11 mouse cellular contexts compared by ENCODE assay signal in the genomic region with DNA sequence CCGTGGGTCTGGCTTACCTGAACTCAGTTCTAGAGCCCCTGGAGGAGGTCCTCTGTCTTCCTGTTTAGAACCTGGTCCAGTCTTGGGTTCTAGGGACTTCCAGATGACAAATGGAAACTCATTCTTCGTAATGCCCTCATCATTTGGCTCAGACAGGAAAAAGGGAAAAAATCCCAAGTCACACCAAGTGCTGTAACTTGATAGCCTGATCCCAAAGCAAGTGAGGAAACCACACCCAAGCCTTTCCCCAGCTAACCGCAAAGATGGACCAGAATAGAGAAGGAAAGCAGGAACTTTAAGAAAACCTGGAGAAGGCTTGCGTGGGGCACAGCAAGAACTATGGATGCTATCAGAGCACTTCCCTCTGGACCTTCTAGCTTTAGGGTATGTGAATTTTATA.
A peak's percentile ranks its signal among the peaks of the same experiment; 100 is the strongest.
DNase-seq lines count a peak whose midpoint lies in the region; ATAC-seq and TF ChIP-seq lines count a peak whose summit lies in the region.
"Had no signal": no experiment of that assay in that cellular context is flagged by ENCODE, and none has a peak within 500 bp of the region (broad histone marks: within the 10 kb centered on the region; RNA-seq: fewer than 3 reads in every experiment).

No protein-coding gene starts in this region.

- H3K4me1 ChIP-seq in heart, embryonic 13.5 days = peaks cover 43% of the 10 kb centered on the region
- peaks cover 5% of the 10 kb centered on the region; the same call in 1 of the 2 replicates for H3K4me1 ChIP-seq in neural tube, embryonic 15.5 days

- no peak overlapping the region for H3K4me3 ChIP-seq in C2C12 (ENCODE audit: insufficient read depth, poor library complexity, severe bottlenecking)
- H3K4me3 ChIP-seq in heart, embryonic 13.5 days = no peak overlapping the region
- H3K4me3 ChIP-seq in neural tube, embryonic 15.5 days (replicated peaks) = no peak overlapping the region
- H3K4me3 ChIP-seq: forebrain, embryonic 15.5 days; liver, embryonic 13.5 days; midbrain, embryonic 13.5 days had no signal

- H3ac ChIP-seq in C2C12 (ENCODE audit: control insufficient read depth, insufficient read length, low read depth) = no peak overlapping the region

- 0 out of 2 replicates have a peak overlapping the region, but pooled peaks have one; percentile 29 for H3K27ac ChIP-seq in heart, embryonic 13.5 days (replicated peaks)
- no peak overlapping the region for H3K27ac ChIP-seq in neural tube, embryonic 15.5 days (replicated peaks)
- H3K27ac ChIP-seq: forebrain, embryonic 15.5 days; hindbrain, postnatal 0 days; liver, embryonic 13.5 days; midbrain, embryonic 13.5 days had no signal

- no peaks in the 10 kb centered on the region for H3K79me2 ChIP-seq in C2C12 (ENCODE audit: control insufficient read depth, insufficient read depth)

- no peaks in the 10 kb centered on the region for H3K9me3 ChIP-seq in heart, embryonic 13.5 days
- H3K9me3 ChIP-seq in neural tube, embryonic 15.5 days (replicated peaks) = no peaks in the 10 kb centered on the region
- H3K9me3 ChIP-seq: forebrain, embryonic 15.5 days; liver, embryonic 13.5 days; midbrain, embryonic 13.5 days had no signal

- no peaks in the 10 kb centered on the region for H3K36me3 ChIP-seq in C2C12 (ENCODE audit: control insufficient read depth, insufficient read depth)
- H3K36me3 ChIP-seq in heart, embryonic 13.5 days = no peaks in the 10 kb centered on the region
- H3K36me3 ChIP-seq in neural tube, embryonic 15.5 days = no peaks in the 10 kb centered on the region
- H3K36me3 ChIP-seq: forebrain, embryonic 15.5 days; liver, embryonic 13.5 days; midbrain, embryonic 13.5 days had no signal

- TF ChIP-seq CTCF in C2C12 (IDR thresholded peaks at IDR 0.05; ENCODE audit: control insufficient read depth, insufficient read depth, insufficient read length) = no peak

- no peaks in the 10 kb centered on the region for H3K27me3 ChIP-seq in C2C12 (ENCODE audit: control insufficient read depth, insufficient read depth, insufficient read length)
- H3K27me3 ChIP-seq in heart, embryonic 13.5 days (replicated peaks) = no peaks in the 10 kb centered on the region
- no peaks in the 10 kb centered on the region for H3K27me3 ChIP-seq in neural tube, embryonic 15.5 days (replicated peaks)
- H3K27me3 ChIP-seq: forebrain, embryonic 15.5 days; liver, embryonic 13.5 days; midbrain, embryonic 13.5 days had no signal

- WGBS in heart, embryonic 13.5 days = 30% methylated on average over 4 of the region's 4 CpGs
- WGBS in neural tube, embryonic 15.5 days = 64% methylated on average over 4 of the region's 4 CpGs

- no peaks in the 10 kb centered on the region for H3K79me3 ChIP-seq in C2C12 (ENCODE audit: low read depth)

- H3K9ac ChIP-seq in heart, embryonic 13.5 days = no peak overlapping the region
- H3K9ac ChIP-seq in neural tube, embryonic 15.5 days (replicated peaks) = no peak overlapping the region
- H3K9ac ChIP-seq: forebrain, embryonic 15.5 days; liver, embryonic 13.5 days; midbrain, embryonic 13.5 days had no signal

- no peak for ATAC-seq in heart, embryonic 13.5 days (ENCODE audit: extremely low read depth, insufficient number of reproducible peaks, low FRiP score, low TSS enrichment)
- ATAC-seq in neural tube, embryonic 15.5 days (ENCODE audit: low FRiP score) = no peak
- ATAC-seq in frontal cortex, adult (ENCODE audit: low TSS enrichment) = no peak
- ATAC-seq: forebrain, embryonic 15.5 days; hindbrain, postnatal 0 days; midbrain, embryonic 13.5 days had no signal

- DNase-seq in kidney, adult 11 months = peak; percentile 13
- no peak for DNase-seq in kidney, postnatal 10 days
- peak; percentile 36 for DNase-seq in NIH3T3 (ENCODE audit: low read depth)
- DNase-seq: liver, embryonic 13.5 days had no signal

- H3K4me2 ChIP-seq in heart, embryonic 13.5 days = no peak overlapping the region
- H3K4me2 ChIP-seq in neural tube, embryonic 15.5 days = no peak overlapping the region
- H3K4me2 ChIP-seq: forebrain, embryonic 15.5 days; liver, embryonic 13.5 days; midbrain, embryonic 13.5 days had no signal

TF ChIP-seq in C2C12, 6 proteins besides CTCF, POLR2A, EP300 and RAD21:
- no peak for TF ChIP-seq USF1 (IDR thresholded peaks at IDR 0.05; ENCODE audit: low read depth)
- TF ChIP-seq MYOG (IDR thresholded peaks at IDR 0.05; ENCODE audit: control insufficient read depth, extremely low read depth, insufficient read length) = no peak
- TF ChIP-seq MYOD1 (IDR thresholded peaks at IDR 0.05; ENCODE audit: control insufficient read depth, insufficient read length, low read depth) = no peak
- TF ChIP-seq CEBPB (IDR thresholded peaks at IDR 0.05; ENCODE audit: low read depth) = peak; percentile 33
- no peak for TF ChIP-seq FOSL1 (IDR thresholded peaks at IDR 0.05; ENCODE audit: insufficient read depth, low read length, poor library complexity, severe bottlenecking)
- peak; percentile 27 for TF ChIP-seq MAX (IDR thresholded peaks at IDR 0.05)
